Mouse (Mus musculus): ENCODE measurements around the gene Kifc1. TPM values are rescaled to one million over a fixed set of nuclear protein-coding genes. Genes with fewer than 3 reads are reported as not detected.

Kifc1 gene
- 12.3 and 12.5 TPM in 2 replicates for polyA plus RNA-seq (2014; fragmentation: Nextera tagmentation; extraction: Ambion mirVana)

DNA sequence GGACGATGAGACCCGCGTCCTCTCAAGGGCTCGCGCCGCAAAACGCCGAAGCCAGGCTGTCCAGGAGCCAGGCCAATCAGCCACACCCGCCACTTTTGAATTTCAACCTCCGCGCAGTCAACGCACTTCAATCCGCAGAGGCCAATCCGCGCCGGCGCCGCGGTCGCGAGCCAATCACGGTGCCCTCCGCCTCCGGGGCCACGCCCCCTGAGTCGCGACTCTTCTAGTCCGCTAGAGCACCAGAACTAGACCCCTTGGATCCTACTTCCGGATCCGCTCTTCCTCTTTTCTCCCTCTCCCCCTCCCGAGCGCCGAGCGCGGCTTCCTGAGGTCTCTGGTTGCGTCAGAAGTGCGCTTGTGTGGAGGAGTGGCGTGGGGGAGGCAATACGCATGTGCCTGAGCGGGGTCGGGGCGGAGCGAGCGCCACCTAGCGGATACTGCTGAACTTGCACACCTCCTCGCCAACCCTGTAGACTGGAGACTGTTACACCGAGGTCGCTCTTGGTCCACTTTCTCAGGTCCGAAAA lies at the start of gene Kifc1:
Gene Kifc1, minus strand, starts transcription at position 129 of the 527 bp plus-strand sequence.
- peak within 1 kb of the TSS; percentile 73 for H3K9ac ChIP-seq (ENCODE audit: low read length)
- H3K36me3 ChIP-seq (ENCODE audit: control insufficient read depth, insufficient read depth, low read length), result peaks cover 3% of the 10 kb centered on the region; the same call in 1 of the 2 replicates
- H3K27me3 ChIP-seq (ENCODE audit: control insufficient read depth, insufficient read depth, low read length), result no peaks in the 10 kb centered on the region
- WGBS, result under 1% methylated on average over 48 of the region's 49 CpGs
- H3K9me3 ChIP-seq (ENCODE audit: control insufficient read depth, low read length), result no peaks in the 10 kb centered on the region
- no peak within 1 kb of the TSS; the same call in 1 of the 2 replicates for H3K27ac ChIP-seq (replicated peaks; ENCODE audit: low read depth, low read length)
- DNase-seq (ENCODE audit: low spot score) (peak; percentile 100), ATAC-seq (ENCODE audit: insufficient number of reproducible peaks, low FRiP score, low TSS enrichment, low read depth) (peak; percentile 97)
- H3K4me3 ChIP-seq (ENCODE audit: low read depth, low read length), result peak within 1 kb of the TSS; percentile 60
- no peaks in the 10 kb centered on the region for H3K4me1 ChIP-seq (ENCODE audit: control insufficient read depth, insufficient read depth, low read length)
- peak within 1 kb of the TSS; percentile 60 for H3K4me2 ChIP-seq (ENCODE audit: low read depth, severe bottlenecking)

DNA sequence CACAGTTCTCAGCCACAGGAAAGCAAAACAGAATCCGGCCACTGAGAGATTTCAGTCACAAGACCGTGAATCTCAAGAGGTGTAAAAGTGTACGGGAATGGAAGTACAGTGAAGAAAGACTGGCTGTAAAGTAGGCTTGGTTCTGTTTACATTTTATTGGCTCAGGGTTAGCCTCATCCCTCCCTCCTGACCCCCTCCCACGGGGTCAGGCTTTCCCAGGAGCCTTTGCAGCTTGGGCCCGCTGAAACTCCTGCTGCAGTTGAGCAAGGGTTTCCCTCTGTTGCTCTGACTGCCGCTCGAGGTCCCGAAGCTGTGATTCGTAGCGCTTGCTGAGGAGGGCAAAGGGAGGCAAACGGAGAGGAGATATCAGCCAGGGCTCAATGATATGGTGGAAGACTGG lies 48.3 kb upstream of the Kifc1 start:
- whole genome bisulfite sequencing, result 82% methylated on average over 11 of the region's 11 CpGs
- H3K9me3 ChIP-seq (ENCODE audit: control insufficient read depth, low read length), result no peaks in the 10 kb centered on the region
- H3K36me3 ChIP-seq (ENCODE audit: control insufficient read depth, insufficient read depth, low read length), result peaks cover 14% of the 10 kb centered on the region; the same call in 1 of the 2 replicates
- H3K27ac ChIP-seq (replicated peaks; ENCODE audit: low read depth, low read length), result no peak overlapping the region
- no peaks in the 10 kb centered on the region for H3K27me3 ChIP-seq (ENCODE audit: control insufficient read depth, insufficient read depth, low read length)
- peak overlapping the region; percentile 93; the same call in 1 of the 2 replicates for H3K4me2 ChIP-seq (ENCODE audit: low read depth, severe bottlenecking)
- H3K4me1 ChIP-seq (ENCODE audit: control insufficient read depth, insufficient read depth, low read length), result peaks cover 11% of the 10 kb centered on the region
- DNase-seq (ENCODE audit: low spot score), result no peak
- no peak overlapping the region for H3K4me3 ChIP-seq (ENCODE audit: low read depth, low read length)
- H3K9ac ChIP-seq (ENCODE audit: low read length), result no peak overlapping the region
- no peak for ATAC-seq (ENCODE audit: insufficient number of reproducible peaks, low FRiP score, low TSS enrichment, low read depth)

DNA sequence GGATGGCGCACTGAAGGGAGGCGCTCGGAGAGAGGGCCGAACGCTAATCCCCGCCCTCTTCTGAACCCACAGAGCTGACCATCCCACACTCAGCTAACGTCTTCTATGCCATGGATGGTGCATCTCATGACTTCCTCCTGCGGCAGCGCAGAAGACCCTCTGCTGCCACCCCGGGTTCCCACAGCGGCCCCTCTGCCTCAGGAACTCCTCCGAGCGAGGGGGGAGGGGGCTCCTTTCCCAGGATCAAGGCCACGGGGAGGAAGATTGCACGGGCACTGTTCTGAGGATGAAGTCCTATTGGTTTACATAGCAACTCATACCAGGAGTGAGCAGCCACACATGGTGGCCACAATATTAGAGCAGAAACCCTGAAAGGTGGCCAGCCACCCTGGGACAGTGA lies 46.5 kb upstream of the Kifc1 start:
- Histone ChIP-seq H3K9ac (ENCODE audit: low read length) (no peak overlapping the region), H3K27me3 (ENCODE audit: control insufficient read depth, insufficient read depth, low read length) (no peaks in the 10 kb centered on the region), H3K4me2 (ENCODE audit: low read depth, severe bottlenecking) (no peak overlapping the region), H3K4me1 (ENCODE audit: control insufficient read depth, insufficient read depth, low read length) (peaks cover 11% of the 10 kb centered on the region), H3K36me3 (ENCODE audit: control insufficient read depth, insufficient read depth, low read length) (peaks cover 13% of the 10 kb centered on the region; the same call in 1 of the 2 replicates), H3K9me3 (ENCODE audit: control insufficient read depth, low read length) (no peaks in the 10 kb centered on the region), H3K27ac (replicated peaks; ENCODE audit: low read depth, low read length) (no peak overlapping the region), H3K4me3 (ENCODE audit: low read depth, low read length) (no peak overlapping the region)
- no peak for ATAC-seq (ENCODE audit: insufficient number of reproducible peaks, low FRiP score, low TSS enrichment, low read depth)
- 91% methylated on average over 15 of the region's 15 CpGs for WGBS
- no peak for DNase-seq (ENCODE audit: low spot score)

DNA sequence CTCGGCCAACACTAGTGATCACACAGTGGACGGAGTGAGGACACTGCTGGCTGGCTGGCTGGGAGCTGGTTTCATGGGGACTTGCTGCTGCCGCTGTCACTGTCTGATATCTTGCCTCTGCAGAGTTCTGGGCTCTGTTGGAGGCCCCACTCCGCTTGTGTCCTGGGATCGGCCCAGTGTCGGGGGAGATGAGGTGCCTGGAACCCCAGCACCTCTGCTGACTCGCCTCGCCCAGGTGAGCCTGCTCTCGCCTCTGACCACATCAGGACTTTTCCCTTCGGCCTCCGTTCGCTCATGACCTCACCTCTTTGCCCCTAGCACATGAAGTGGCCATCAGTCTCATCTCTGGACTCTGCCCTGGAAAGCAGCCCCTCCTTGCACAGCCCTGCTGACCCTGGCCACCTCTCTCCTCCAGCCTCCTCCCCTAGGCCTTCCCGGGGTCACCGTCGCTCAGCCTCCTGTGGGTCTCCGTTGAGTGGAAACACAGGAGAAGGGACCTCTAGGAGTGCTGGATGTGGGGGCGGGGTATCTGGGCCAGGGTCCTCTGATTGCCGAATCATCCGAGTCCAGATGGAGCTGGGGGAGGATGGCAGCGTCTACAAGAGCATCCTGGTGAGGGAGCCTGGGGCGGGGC lies 45.1 kb upstream of the Kifc1 start:
- ATAC-seq (ENCODE audit: insufficient number of reproducible peaks, low FRiP score, low TSS enrichment, low read depth), result no peak
- H3K4me3 ChIP-seq (ENCODE audit: low read depth, low read length), result no peak overlapping the region

DNA sequence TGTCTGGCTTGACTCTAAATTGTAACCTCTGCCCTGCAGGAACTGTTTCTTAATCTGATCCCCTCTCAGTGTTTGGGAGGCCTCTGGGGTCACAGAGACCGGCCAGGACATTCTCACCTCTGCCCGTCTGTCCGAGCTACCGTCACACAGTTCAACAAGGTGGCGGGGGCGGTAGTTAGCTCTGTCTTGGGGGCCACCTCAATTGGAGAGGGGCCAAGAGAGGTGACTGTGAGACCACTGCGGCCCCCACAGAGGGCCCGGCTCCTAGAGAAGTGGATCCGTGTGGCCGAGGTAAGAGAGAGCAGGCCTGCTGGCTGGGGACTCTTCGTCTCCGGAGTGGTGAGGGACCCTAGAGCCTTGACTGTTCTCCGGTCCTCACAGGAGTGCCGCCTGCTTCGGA lies 42.5 kb upstream of the Kifc1 start:
- Histone ChIP-seq H3K4me1 (ENCODE audit: control insufficient read depth, insufficient read depth, low read length) (peaks cover 11% of the 10 kb centered on the region), H3K27ac (replicated peaks; ENCODE audit: low read depth, low read length) (no peak overlapping the region), H3K36me3 (ENCODE audit: control insufficient read depth, insufficient read depth, low read length) (peaks cover 10% of the 10 kb centered on the region; the same call in 1 of the 2 replicates), H3K27me3 (ENCODE audit: control insufficient read depth, insufficient read depth, low read length) (no peaks in the 10 kb centered on the region), H3K9ac (ENCODE audit: low read length) (no peak overlapping the region), H3K9me3 (ENCODE audit: control insufficient read depth, low read length) (no peaks in the 10 kb centered on the region), H3K4me2 (ENCODE audit: low read depth, severe bottlenecking) (no peak overlapping the region), H3K4me3 (ENCODE audit: low read depth, low read length) (no peak overlapping the region)
- ATAC-seq (ENCODE audit: insufficient number of reproducible peaks, low FRiP score, low TSS enrichment, low read depth), result no peak
- DNase-seq (ENCODE audit: low spot score), result no peak
- 90% methylated on average over 15 of the region's 15 CpGs for WGBS

More for the DNA sequence above, 45.1 kb upstream of the Kifc1 start:
- H3K27ac ChIP-seq (replicated peaks; ENCODE audit: low read depth, low read length), result no peak overlapping the region
- 86% methylated on average over 21 of the region's 21 CpGs for WGBS
- no peak overlapping the region for H3K4me2 ChIP-seq (ENCODE audit: low read depth, severe bottlenecking)
- H3K9ac ChIP-seq (ENCODE audit: low read length), result no peak overlapping the region
- no peaks in the 10 kb centered on the region for H3K27me3 ChIP-seq (ENCODE audit: control insufficient read depth, insufficient read depth, low read length)
- peaks cover 13% of the 10 kb centered on the region; the same call in 1 of the 2 replicates for H3K36me3 ChIP-seq (ENCODE audit: control insufficient read depth, insufficient read depth, low read length)
- H3K4me1 ChIP-seq (ENCODE audit: control insufficient read depth, insufficient read depth, low read length), result peaks cover 12% of the 10 kb centered on the region
- H3K9me3 ChIP-seq (ENCODE audit: control insufficient read depth, low read length), result no peaks in the 10 kb centered on the region
- DNase-seq (ENCODE audit: low spot score), result no peak

DNA sequence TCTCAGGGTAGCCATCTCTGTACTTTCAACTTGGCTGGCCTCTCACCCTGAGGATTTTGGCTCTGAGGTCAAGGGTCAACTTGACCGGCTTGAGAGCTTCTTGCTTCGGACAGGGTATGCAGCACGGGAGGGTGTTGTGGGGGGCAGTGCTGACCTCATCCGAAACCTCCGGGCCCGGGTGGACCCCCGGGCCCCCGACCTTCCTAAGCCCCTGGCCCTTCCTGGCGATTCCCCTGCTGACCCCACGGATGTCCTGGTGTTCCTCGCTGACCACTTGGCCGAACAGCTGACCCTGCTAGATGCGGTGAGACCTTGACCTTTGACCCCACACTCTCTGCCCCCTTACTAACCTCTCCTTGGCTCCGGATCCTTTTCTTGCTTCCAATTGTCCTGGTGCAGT lies 42.0 kb upstream of the Kifc1 start:
- 93% methylated on average over 14 of the region's 14 CpGs for WGBS
- no peak for ATAC-seq (ENCODE audit: insufficient number of reproducible peaks, low FRiP score, low TSS enrichment, low read depth)
- H3K36me3 ChIP-seq (ENCODE audit: control insufficient read depth, insufficient read depth, low read length), result peaks cover 10% of the 10 kb centered on the region; the same call in 1 of the 2 replicates

DNA sequence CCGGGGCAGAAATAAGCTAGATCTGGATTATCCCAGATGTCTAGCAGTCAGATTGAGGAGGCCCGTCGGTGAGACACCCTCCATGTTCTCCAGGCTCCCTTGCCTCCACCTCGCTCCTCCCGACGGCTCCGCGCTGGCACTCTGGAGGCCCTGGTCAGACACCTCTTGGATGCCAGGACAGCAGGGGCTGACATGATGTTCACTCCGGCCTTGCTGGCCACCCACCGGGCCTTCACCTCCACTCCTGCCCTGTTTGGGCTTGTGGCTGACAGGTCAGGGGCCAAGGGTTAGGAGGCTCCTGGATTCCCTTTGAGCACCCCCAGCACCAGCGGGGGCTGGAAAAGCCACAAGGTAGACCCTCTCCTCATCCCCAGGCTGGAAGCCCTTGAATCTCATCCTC lies 41.5 kb upstream of the Kifc1 start:
- H3K9ac ChIP-seq (ENCODE audit: low read length), result no peak overlapping the region
- peaks cover 15% of the 10 kb centered on the region for H3K4me1 ChIP-seq (ENCODE audit: control insufficient read depth, insufficient read depth, low read length)
- no peak overlapping the region for H3K4me3 ChIP-seq (ENCODE audit: low read depth, low read length)
- no peak overlapping the region for H3K27ac ChIP-seq (replicated peaks; ENCODE audit: low read depth, low read length)
- ATAC-seq (ENCODE audit: insufficient number of reproducible peaks, low FRiP score, low TSS enrichment, low read depth) (no peak), DNase-seq (ENCODE audit: low spot score) (no peak)
- H3K36me3 ChIP-seq (ENCODE audit: control insufficient read depth, insufficient read depth, low read length), result peaks cover 7% of the 10 kb centered on the region; the same call in 1 of the 2 replicates
- H3K9me3 ChIP-seq (ENCODE audit: control insufficient read depth, low read length), result no peaks in the 10 kb centered on the region
- no peaks in the 10 kb centered on the region for H3K27me3 ChIP-seq (ENCODE audit: control insufficient read depth, insufficient read depth, low read length)
- 92% methylated on average over 11 of the region's 11 CpGs for WGBS
- no peak overlapping the region for H3K4me2 ChIP-seq (ENCODE audit: low read depth, severe bottlenecking)

More for the DNA sequence above, 42.0 kb upstream of the Kifc1 start:
- H3K9ac ChIP-seq (ENCODE audit: low read length), result no peak overlapping the region
- no peak overlapping the region for H3K4me3 ChIP-seq (ENCODE audit: low read depth, low read length)
- peaks cover 15% of the 10 kb centered on the region for H3K4me1 ChIP-seq (ENCODE audit: control insufficient read depth, insufficient read depth, low read length)
- H3K4me2 ChIP-seq (ENCODE audit: low read depth, severe bottlenecking), result no peak overlapping the region
- H3K9me3 ChIP-seq (ENCODE audit: control insufficient read depth, low read length), result no peaks in the 10 kb centered on the region
- DNase-seq (ENCODE audit: low spot score), result no peak
- no peak overlapping the region for H3K27ac ChIP-seq (replicated peaks; ENCODE audit: low read depth, low read length)
- H3K27me3 ChIP-seq (ENCODE audit: control insufficient read depth, insufficient read depth, low read length), result no peaks in the 10 kb centered on the region

DNA sequence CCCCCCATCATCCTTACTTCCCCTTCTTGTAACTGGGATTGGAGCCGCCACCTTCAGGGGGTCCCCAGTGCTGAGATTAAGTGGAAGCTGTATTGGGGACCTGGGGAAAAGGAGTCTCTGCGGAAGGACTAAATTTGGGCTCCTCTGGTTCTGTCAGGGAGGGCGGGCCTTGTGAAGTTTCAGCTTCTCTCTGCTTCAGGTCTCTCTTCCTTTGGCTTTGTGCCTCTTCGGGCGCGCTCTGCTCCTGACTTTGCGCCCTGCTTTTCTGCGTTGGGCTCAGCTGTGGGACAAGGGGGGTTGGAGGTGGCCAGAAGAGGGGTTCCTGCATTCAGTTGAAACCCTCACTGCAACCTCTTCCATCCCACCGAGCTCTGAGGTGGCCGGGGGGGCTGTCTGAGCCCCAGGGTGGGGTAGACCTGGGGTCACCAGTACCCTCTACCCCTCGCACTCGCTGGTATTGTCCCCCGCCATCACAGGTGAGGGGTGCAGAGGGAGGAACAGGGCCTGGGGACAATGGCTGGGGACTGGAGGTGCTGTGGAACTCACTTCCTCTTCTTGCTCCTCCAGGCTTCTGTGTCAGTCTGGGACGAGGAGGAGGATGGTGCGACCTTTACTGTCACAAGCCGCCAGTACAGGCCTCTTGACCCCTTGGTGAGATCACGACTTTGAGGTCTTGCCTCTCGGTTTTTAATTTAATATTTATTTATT lies 40.9 kb upstream of the Kifc1 start:
- DNase-seq (ENCODE audit: low spot score) (no peak), ATAC-seq (ENCODE audit: insufficient number of reproducible peaks, low FRiP score, low TSS enrichment, low read depth) (no peak)
- Histone ChIP-seq H3K36me3 (ENCODE audit: control insufficient read depth, insufficient read depth, low read length) (0 out of 2 replicates have a peak, but pooled peaks cover 6% of the 10 kb centered on the region), H3K4me3 (ENCODE audit: low read depth, low read length) (peak overlapping the region; percentile 91), H3K9ac (ENCODE audit: low read length) (peak overlapping the region; percentile 81), H3K9me3 (ENCODE audit: control insufficient read depth, low read length) (no peaks in the 10 kb centered on the region), H3K4me1 (ENCODE audit: control insufficient read depth, insufficient read depth, low read length) (peaks cover 15% of the 10 kb centered on the region), H3K27me3 (ENCODE audit: control insufficient read depth, insufficient read depth, low read length) (no peaks in the 10 kb centered on the region), H3K4me2 (ENCODE audit: low read depth, severe bottlenecking) (peak overlapping the region; percentile 99), H3K27ac (replicated peaks; ENCODE audit: low read depth, low read length) (no peak overlapping the region)
- WGBS, result 32% methylated on average over 18 of the region's 18 CpGs
